Mouse (Mus musculus): Measurements from ENCODE around the gene Dcaf12.

DNA sequence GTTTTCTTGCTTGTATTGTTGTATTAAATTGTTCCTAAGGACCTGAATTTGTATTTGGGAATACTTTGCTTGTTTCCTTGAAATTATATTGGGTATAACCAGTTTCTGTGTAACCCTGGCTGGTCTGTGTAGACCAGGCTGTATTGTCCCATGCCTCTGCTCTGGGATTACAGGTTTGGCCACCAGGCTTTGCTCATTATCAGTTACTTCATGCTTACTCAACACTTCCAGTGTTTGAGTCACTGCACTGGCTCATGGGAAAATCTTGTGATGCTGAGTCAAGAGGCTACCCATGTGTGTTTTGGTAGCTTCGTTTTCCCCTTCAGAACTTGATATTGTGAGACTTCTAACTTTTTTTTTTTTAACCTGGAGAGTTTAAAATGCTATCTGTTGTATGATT, 38.6 kb upstream of the Dcaf12 start:
- TF ChIP-seq CTCF (IDR thresholded peaks at IDR 0.05) (peak; percentile 13; the same call in 1 of the 2 replicates), POLR2A (IDR thresholded peaks at IDR 0.05; ENCODE audit: insufficient read depth, low read depth, low read length) (no peak)

Data from heart, adult 2 months (tissue).